Mouse (Mus musculus): ENCODE results near the gene Rassf2.

The Rassf2 gene

GRCm38 (mm10) chr2:132005445-132005844, 24.6 kb downstream of the Rassf2 start:
- no peak for DNase-seq (ENCODE audit: low spot score)

- no peak for DNase-seq (ENCODE audit: low spot score)
These were observed 25.4 kb downstream of the Rassf2 start for GRCm38 (mm10) chr2:132004495-132005136.

- DNase-seq (ENCODE audit: low spot score) = no peak
These were observed 26.1 kb downstream of the Rassf2 start for GRCm38 (mm10) chr2:132003916-132004315.

GRCm38 (mm10) chr2:132001696-132002334, 28.2 kb downstream of the Rassf2 start:
- no peak for DNase-seq (ENCODE audit: low spot score)

- DNase-seq (ENCODE audit: low spot score) = no peak
These were observed 32.7 kb downstream of the Rassf2 start for GRCm38 (mm10) chr2:131997356-131997755.

GRCm38 (mm10) chr2:131996369-131996768, 33.7 kb downstream of the Rassf2 start:
- no peak for DNase-seq (ENCODE audit: low spot score)

- no peak for DNase-seq (ENCODE audit: low spot score)
These were observed 34.3 kb downstream of the Rassf2 start for GRCm38 (mm10) chr2:131995742-131996141.

GRCm38 (mm10) chr2:131994971-131995370, 35.1 kb downstream of the Rassf2 start:
- DNase-seq (ENCODE audit: low spot score) = no peak

GRCm38 (mm10) chr2:131993563-131994088, 36.4 kb downstream of the Rassf2 start:
- no peak for DNase-seq (ENCODE audit: low spot score)

- no peak for DNase-seq (ENCODE audit: low spot score)
These were observed 36.9 kb downstream of the Rassf2 start for GRCm38 (mm10) chr2:131993151-131993550.

GRCm38 (mm10) chr2:131992487-131992886, 37.6 kb downstream of the Rassf2 start:
- no peak for DNase-seq (ENCODE audit: low spot score)

GRCm38 (mm10) chr2:131988550-131988949, 41.5 kb downstream of the Rassf2 start:
- no peak for DNase-seq (ENCODE audit: low spot score)

- no peak for DNase-seq (ENCODE audit: low spot score)
These were observed 42.1 kb downstream of the Rassf2 start for GRCm38 (mm10) chr2:131987950-131988349.

GRCm38 (mm10) chr2:131982546-131983196, 47.4 kb downstream of the Rassf2 start:
- DNase-seq (ENCODE audit: low spot score) = peak; percentile 35

- DNase-seq (ENCODE audit: low spot score) = peak; percentile 37
These were observed 49.2 kb downstream of the Rassf2 start for GRCm38 (mm10) chr2:131980866-131981265.

GRCm38 (mm10) chr2:131976663-131977062, 53.4 kb downstream of the Rassf2 start:
- no peak for DNase-seq (ENCODE audit: low spot score)

- DNase-seq (ENCODE audit: low spot score) = no peak
These were observed 59.0 kb downstream of the Rassf2 start for GRCm38 (mm10) chr2:131971098-131971497.

GRCm38 (mm10) chr2:131970597-131970996, 59.5 kb downstream of the Rassf2 start:
- DNase-seq (ENCODE audit: low spot score) = no peak

- DNase-seq (ENCODE audit: low spot score) = no peak
These were observed 68.4 kb downstream of the Rassf2 start for GRCm38 (mm10) chr2:131961671-131962070.

- no peak for DNase-seq (ENCODE audit: low spot score)
These were observed 72.3 kb downstream of the Rassf2 start for GRCm38 (mm10) chr2:131957731-131958222.

- DNase-seq (ENCODE audit: low spot score) = no peak
These were observed 73.5 kb downstream of the Rassf2 start for GRCm38 (mm10) chr2:131956336-131957256.

- DNase-seq (ENCODE audit: low spot score) = peak; percentile 34
These were observed 74.8 kb downstream of the Rassf2 start for GRCm38 (mm10) chr2:131955264-131955663.

Measured in yolk sac, embryonic 10.5 days (tissue).